Mouse (Mus musculus) midbrain, embryonic 16.5 days (tissue): ENCODE data around the gene Wnt3a. TPM values are rescaled to one million over a fixed set of nuclear protein-coding genes. Genes with fewer than 3 reads are reported as not detected.
A peak's percentile ranks its signal among the peaks of the same experiment; 100 is the strongest.

Source experiments
- ATAC-seq: fragments of 200-750 bp; cut with Nextera tagmentation; 2 replicates; pipeline ENCODE4 v1.8.0; 2017; ENCODE audit warnings: moderate TSS enrichment
- H3K27ac ChIP-seq: fragments of 300-500 bp; sonication (generic); 2 replicates; pipeline ENCODE4 v1.5.1; 2014; ENCODE audit warnings: mild to moderate bottlenecking, low read length, mixed read lengths
- H3K27me3 ChIP-seq: fragments of 300-500 bp; sonication (generic); 2 replicates; pipeline ENCODE4 v1.6.1; 2014; ENCODE audit warnings: low read depth, low read length, mixed read lengths; ENCODE audit not compliant: control insufficient read depth, insufficient read depth
- H3K36me3 ChIP-seq: fragments of 300-500 bp; sonication (generic); 2 replicates; pipeline ENCODE4 v1.6.1; 2014; ENCODE audit warnings: mild to moderate bottlenecking, low read length, moderate library complexity, mixed read lengths; ENCODE audit not compliant: control insufficient read depth, insufficient read depth
- H3K4me1 ChIP-seq: fragments of 300-500 bp; sonication (generic); 2 replicates; pipeline ENCODE4 v1.6.1; 2014; ENCODE audit warnings: mild to moderate bottlenecking, low read length, mixed read lengths; ENCODE audit not compliant: control insufficient read depth, insufficient read depth
- H3K4me2 ChIP-seq: fragments of 300-500 bp; sonication (generic); 2 replicates; pipeline ENCODE4 v1.6.1; 2014; ENCODE audit warnings: mild to moderate bottlenecking, low read length, mixed read lengths
- H3K4me3 ChIP-seq: fragments of 300-500 bp; sonication (generic); 2 replicates; pipeline ENCODE4 v1.5.1; 2014; ENCODE audit warnings: low read depth, mild to moderate bottlenecking, low read length, moderate library complexity, mixed read lengths
- H3K9ac ChIP-seq: fragments of 300-500 bp; sonication (generic); 2 replicates; pipeline ENCODE4 v1.6.1; 2014; ENCODE audit warnings: low read depth, low read length, mixed read lengths
- H3K9me3 ChIP-seq: fragments of 300-500 bp; sonication (generic); replicated peaks from 2 replicates; pipeline ENCODE4 v1.6.1; 2014; ENCODE audit warnings: mild to moderate bottlenecking, low read length, mixed read lengths; ENCODE audit not compliant: control insufficient read depth, poor library complexity, severe bottlenecking
- WGBS: fragments of 180-500 bp; shearing (Covaris S2); extraction: QIAGEN DNeasy Blood & Tissue Kit; methylation state at CpG from one replicate; pipeline ENCODE4 v1.1.7; 2014; 5-methylcytosine and 5-hydroxymethylcytosine counted together
- polyA plus RNA-seq: library from polyadenylated mRNA; unstranded; fragments of >200 nt; fragmentation: Nextera tagmentation; extraction: Ambion mirVana; gene quantifications from 2 replicates; pipeline ENCODE4 v1.2.1, GENCODE M21; 2015

Wnt3a gene
- polyA plus RNA-seq, result 0.21 and 0.26 TPM in 2 replicates

- under 1% methylated on average over 22 of the region's 60 CpGs for WGBS
Observed at GRCm38 (mm10) chr11:59290702-59291303, at the start of gene Wnt3a. Wnt3a (minus strand) TSS chr11:59290752.

GRCm38 (mm10) chr11:59338736-59339120, 48.2 kb upstream of the Wnt3a start:
- Histone ChIP-seq H3K27ac (no peak overlapping the region), H3K4me3 (no peak overlapping the region), H3K36me3 (no peaks in the 10 kb centered on the region), H3K4me2 (no peak overlapping the region), H3K4me1 (no peaks in the 10 kb centered on the region), H3K9me3 (no peaks in the 10 kb centered on the region), H3K27me3 (no peaks in the 10 kb centered on the region), H3K9ac (no peak overlapping the region)
- ATAC-seq, result no peak
- WGBS, result 97% methylated on average over 2 of the region's 2 CpGs

More at GRCm38 (mm10) chr11:59290702-59291303, at the start of gene Wnt3a:
- H3K4me2 ChIP-seq, result peak within 1 kb of the TSS; percentile 56
- H3K36me3 ChIP-seq, result no peaks in the 10 kb centered on the region
- H3K9me3 ChIP-seq, result no peaks in the 10 kb centered on the region
- peaks cover 14% of the 10 kb centered on the region for H3K4me1 ChIP-seq
- no peak for ATAC-seq
- peak within 1 kb of the TSS; percentile 44; the same call in 1 of the 2 replicates for H3K9ac ChIP-seq
- H3K4me3 ChIP-seq, result peak within 1 kb of the TSS; percentile 32
- no peak within 1 kb of the TSS for H3K27ac ChIP-seq
- H3K27me3 ChIP-seq, result peaks cover 78% of the 10 kb centered on the region

GRCm38 (mm10) chr11:59337955-59338735, 47.6 kb upstream of the Wnt3a start:
- no peaks in the 10 kb centered on the region for H3K9me3 ChIP-seq
- no peaks in the 10 kb centered on the region for H3K27me3 ChIP-seq
- no peaks in the 10 kb centered on the region for H3K36me3 ChIP-seq
- no peak overlapping the region for H3K4me3 ChIP-seq
- no peak overlapping the region for H3K9ac ChIP-seq
- no peak overlapping the region for H3K4me2 ChIP-seq
- no peaks in the 10 kb centered on the region for H3K4me1 ChIP-seq
- H3K27ac ChIP-seq, result no peak overlapping the region
- 67% methylated on average over 13 of the region's 13 CpGs for WGBS
- ATAC-seq, result no peak

- H3K27ac ChIP-seq, result no peak overlapping the region
- H3K36me3 ChIP-seq, result no peaks in the 10 kb centered on the region
- no peak overlapping the region for H3K4me2 ChIP-seq
- H3K4me1 ChIP-seq, result no peaks in the 10 kb centered on the region
- no peaks in the 10 kb centered on the region for H3K9me3 ChIP-seq
- no peak overlapping the region for H3K4me3 ChIP-seq
- no peak for ATAC-seq
- WGBS, result 0% methylated on average over 1 of the region's 1 CpGs
- no peak overlapping the region for H3K9ac ChIP-seq
- no peaks in the 10 kb centered on the region for H3K27me3 ChIP-seq
Observed at GRCm38 (mm10) chr11:59336381-59336780, 45.8 kb upstream of the Wnt3a start.

GRCm38 (mm10) chr11:59335942-59336341, 45.4 kb upstream of the Wnt3a start:
- Histone ChIP-seq H3K27ac (no peak overlapping the region), H3K4me3 (no peak overlapping the region), H3K9me3 (no peaks in the 10 kb centered on the region), H3K27me3 (no peaks in the 10 kb centered on the region), H3K4me2 (no peak overlapping the region), H3K4me1 (no peaks in the 10 kb centered on the region), H3K9ac (no peak overlapping the region), H3K36me3 (no peaks in the 10 kb centered on the region)
- ATAC-seq, result no peak
- WGBS, result 64% methylated on average over 2 of the region's 2 CpGs

GRCm38 (mm10) chr11:59335150-59335549, 44.6 kb upstream of the Wnt3a start:
- Histone ChIP-seq H3K27ac (no peak overlapping the region), H3K4me2 (no peak overlapping the region), H3K36me3 (no peaks in the 10 kb centered on the region), H3K4me3 (no peak overlapping the region), H3K4me1 (no peaks in the 10 kb centered on the region), H3K9me3 (no peaks in the 10 kb centered on the region), H3K9ac (no peak overlapping the region), H3K27me3 (no peaks in the 10 kb centered on the region)
- no peak for ATAC-seq
- 81% methylated on average over 4 of the region's 4 CpGs for WGBS

- no peak for ATAC-seq
- Histone ChIP-seq H3K27ac (no peak overlapping the region), H3K27me3 (no peaks in the 10 kb centered on the region), H3K36me3 (no peaks in the 10 kb centered on the region), H3K9me3 (no peaks in the 10 kb centered on the region), H3K4me3 (no peak overlapping the region), H3K4me2 (no peak overlapping the region), H3K9ac (no peak overlapping the region), H3K4me1 (peaks cover 5% of the 10 kb centered on the region)
- WGBS, result 27% methylated on average over 9 of the region's 9 CpGs
Observed at GRCm38 (mm10) chr11:59332938-59333337, 42.4 kb upstream of the Wnt3a start.

- Histone ChIP-seq H3K4me1 (peaks cover 5% of the 10 kb centered on the region), H3K9me3 (no peaks in the 10 kb centered on the region), H3K9ac (no peak overlapping the region), H3K36me3 (no peaks in the 10 kb centered on the region), H3K27me3 (no peaks in the 10 kb centered on the region), H3K4me3 (no peak overlapping the region), H3K4me2 (no peak overlapping the region), H3K27ac (no peak overlapping the region)
- WGBS, result 82% methylated on average over 16 of the region's 16 CpGs
- ATAC-seq, result no peak
Observed at GRCm38 (mm10) chr11:59331167-59331869, 40.8 kb upstream of the Wnt3a start.

GRCm38 (mm10) chr11:59330560-59330959, 40.0 kb upstream of the Wnt3a start:
- H3K4me2 ChIP-seq, result no peak overlapping the region
- H3K9me3 ChIP-seq, result no peaks in the 10 kb centered on the region
- H3K9ac ChIP-seq, result no peak overlapping the region
- H3K4me3 ChIP-seq, result no peak overlapping the region
- no peaks in the 10 kb centered on the region for H3K36me3 ChIP-seq
- H3K27ac ChIP-seq, result no peak overlapping the region
- peaks cover 5% of the 10 kb centered on the region for H3K4me1 ChIP-seq
- 43% methylated on average over 5 of the region's 5 CpGs for WGBS
- no peaks in the 10 kb centered on the region for H3K27me3 ChIP-seq
- ATAC-seq, result no peak
